Comparison of ENCODE assay signal across 8 mouse cellular contexts in genomic region chr10:53397846-53398539, GRCm38 (mm10). TPM values are rescaled to one million over a fixed set of nuclear protein-coding genes. Genes with fewer than 3 reads are reported as not detected.
A peak's percentile ranks its signal among the peaks of the same experiment; 100 is the strongest.
DNase-seq lines count a peak whose midpoint lies in the region; ATAC-seq and TF ChIP-seq lines count a peak whose summit lies in the region.

No protein-coding gene starts in this region.

- H3K36me3 ChIP-seq in kidney, embryonic 16.5 days (ENCODE audit: insufficient read depth, low read length) = no peaks in the 10 kb centered on the region
- no peaks in the 10 kb centered on the region for H3K36me3 ChIP-seq in embryonic facial prominence, embryonic 15.5 days
- H3K36me3 ChIP-seq in limb, embryonic 14.5 days (ENCODE audit: control insufficient read depth, insufficient read depth, low read length) = no peaks in the 10 kb centered on the region
- H3K36me3 ChIP-seq in neural tube, embryonic 15.5 days = no peaks in the 10 kb centered on the region

- peak overlapping the region; percentile 33 for H3K4me3 ChIP-seq in kidney, embryonic 16.5 days (ENCODE audit: low read length)
- peak overlapping the region; percentile 29 for H3K4me3 ChIP-seq in embryonic facial prominence, embryonic 15.5 days (replicated peaks)
- peak overlapping the region; percentile 27 for H3K4me3 ChIP-seq in limb, embryonic 14.5 days (replicated peaks; ENCODE audit: low read length)
- H3K4me3 ChIP-seq in neural tube, embryonic 15.5 days (replicated peaks) = no peak overlapping the region

- ATAC-seq in kidney, embryonic 16.5 days (ENCODE audit: low FRiP score, low TSS enrichment) = peak; percentile 31; the same call in 1 of the 2 replicates
- ATAC-seq in embryonic facial prominence, embryonic 15.5 days (ENCODE audit: insufficient number of reproducible peaks, low FRiP score, low TSS enrichment, low read depth) = peak; percentile 46; the same call in 1 of the 2 replicates
- ATAC-seq in limb, embryonic 14.5 days (ENCODE audit: low FRiP score, low read depth) = peak; percentile 75
- no peak; the same call in 1 of the 2 replicates for ATAC-seq in neural tube, embryonic 15.5 days (ENCODE audit: low FRiP score)

- peak overlapping the region; percentile 60 for H3K9ac ChIP-seq in kidney, embryonic 16.5 days (replicated peaks; ENCODE audit: low read length)
- no peak overlapping the region for H3K9ac ChIP-seq in embryonic facial prominence, embryonic 15.5 days
- H3K9ac ChIP-seq in limb, embryonic 14.5 days (ENCODE audit: low read depth, low read length, severe bottlenecking) = peak overlapping the region; percentile 47
- no peak overlapping the region for H3K9ac ChIP-seq in neural tube, embryonic 15.5 days (replicated peaks)

- H3K9me3 ChIP-seq in kidney, embryonic 16.5 days (ENCODE audit: low read length) = no peaks in the 10 kb centered on the region
- no peaks in the 10 kb centered on the region for H3K9me3 ChIP-seq in embryonic facial prominence, embryonic 15.5 days (replicated peaks)
- no peaks in the 10 kb centered on the region for H3K9me3 ChIP-seq in limb, embryonic 14.5 days (ENCODE audit: control insufficient read depth, low read length)
- H3K9me3 ChIP-seq in neural tube, embryonic 15.5 days (replicated peaks) = no peaks in the 10 kb centered on the region

- no peaks in the 10 kb centered on the region for H3K27me3 ChIP-seq in kidney, embryonic 16.5 days (ENCODE audit: insufficient read depth, low read length)
- no peaks in the 10 kb centered on the region for H3K27me3 ChIP-seq in embryonic facial prominence, embryonic 15.5 days
- no peaks in the 10 kb centered on the region for H3K27me3 ChIP-seq in limb, embryonic 14.5 days (ENCODE audit: control insufficient read depth, insufficient read depth, low read length)
- H3K27me3 ChIP-seq in neural tube, embryonic 15.5 days (replicated peaks) = no peaks in the 10 kb centered on the region

- DNase-seq in kidney, postnatal 4 days = no peak
- no peak for DNase-seq in limb, embryonic 14.5 days (ENCODE audit: low spot score)
- DNase-seq in urinary bladder, postnatal 4 days (ENCODE audit: low spot score in 2 of 2) = no peak
- no peak for DNase-seq in kidney, adult 8-10 months
- DNase-seq in retina, embryonic 14.5 days (ENCODE audit: low spot score) = no peak

- H3K4me1 ChIP-seq in kidney, embryonic 16.5 days (ENCODE audit: insufficient read depth, low read length) = peaks cover 9% of the 10 kb centered on the region; the same call in 1 of the 2 replicates
- H3K4me1 ChIP-seq in embryonic facial prominence, embryonic 15.5 days = peaks cover 6% of the 10 kb centered on the region; the same call in 1 of the 2 replicates
- H3K4me1 ChIP-seq in limb, embryonic 14.5 days (ENCODE audit: control insufficient read depth, insufficient read depth, low read length) = peaks cover 17% of the 10 kb centered on the region
- H3K4me1 ChIP-seq in neural tube, embryonic 15.5 days = peaks cover 6% of the 10 kb centered on the region; the same call in 1 of the 2 replicates

- no peak for TF ChIP-seq POLR2A in limb, embryonic 14.5 days (IDR thresholded peaks at IDR 0.05; ENCODE audit: borderline replicate concordance, extremely low read depth, insufficient read depth, insufficient read length)

- peak overlapping the region; percentile 71 for H3K27ac ChIP-seq in kidney, embryonic 16.5 days (ENCODE audit: low read length)
- H3K27ac ChIP-seq in embryonic facial prominence, embryonic 15.5 days (replicated peaks) = peak overlapping the region; percentile 76
- H3K27ac ChIP-seq in limb, embryonic 14.5 days (replicated peaks; ENCODE audit: low read depth, low read length) = peak overlapping the region; percentile 82
- H3K27ac ChIP-seq in neural tube, embryonic 15.5 days (replicated peaks) = no peak overlapping the region

- peak overlapping the region; percentile 56 for H3K4me2 ChIP-seq in kidney, embryonic 16.5 days (replicated peaks; ENCODE audit: low read depth, low read length)
- H3K4me2 ChIP-seq in embryonic facial prominence, embryonic 15.5 days (replicated peaks) = peak overlapping the region; percentile 48
- peak overlapping the region; percentile 52 for H3K4me2 ChIP-seq in limb, embryonic 14.5 days (replicated peaks; ENCODE audit: low read depth, low read length, severe bottlenecking)
- peak overlapping the region; percentile 43 for H3K4me2 ChIP-seq in neural tube, embryonic 15.5 days

- WGBS in kidney, embryonic 16.5 days = 46% methylated on average over 10 of the region's 10 CpGs
- 28% methylated on average over 10 of the region's 10 CpGs for WGBS in embryonic facial prominence, embryonic 15.5 days
- WGBS in limb, embryonic 14.5 days = 28% methylated on average over 10 of the region's 10 CpGs
- 58% methylated on average over 10 of the region's 10 CpGs for WGBS in neural tube, embryonic 15.5 days

RNA-seq across cellular contexts. Expression of gene Cep85l, which starts 18.2 kb away (rescaled TPM):
- polyA plus RNA-seq in kidney, embryonic 16.5 days (2015; fragmentation: Nextera tagmentation; extraction: Ambion mirVana) = 2.8 and 3.0 TPM in 2 replicates
- 3.9 and 6.1 TPM in 2 replicates for polyA plus RNA-seq in embryonic facial prominence, embryonic 15.5 days (2015; fragmentation: Nextera tagmentation; extraction: Ambion mirVana)
- polyA plus RNA-seq in limb, embryonic 14.5 days (2012; rRNA removed) = 8.1 and 9.2 TPM in 2 replicates
- polyA plus RNA-seq in limb, embryonic 14.5 days (2014; fragmentation: Nextera tagmentation; extraction: Ambion mirVana) = 9.8 and 9.9 TPM in 2 replicates
- polyA plus RNA-seq in neural tube, embryonic 15.5 days (2015; fragmentation: Nextera tagmentation; extraction: Ambion mirVana) = 4.8 and 5.0 TPM in 2 replicates

Comparison
In these comparisons a context has a peak if more than half of its experiments do, and no peak if none do; other contexts are left out.
1. H3K9ac ChIP-seq: peak in kidney, embryonic 16.5 days (single experiment) and limb, embryonic 14.5 days (single experiment); none in embryonic facial prominence, embryonic 15.5 days (single experiment) and neural tube, embryonic 15.5 days (single experiment).
2. Peak in every context shown above with its lines, with median percentiles within 50 percentile points of each other: H3K4me2 ChIP-seq.